Mouse (Mus musculus) G1E (cell line): ENCODE measurements at regions not wholly inside any gene's neighbourhood (a gene's known extent, or its start where the extent isn't known, plus 50 kb on each side); places are given as distances from the start of the nearest gene placed in this dataset.

Experiments
- CTCF ChIP-seq: IDR thresholded peaks from 2 replicates; pipeline ENCODE4 v1.5.1; 2012; ENCODE audit warnings: low read depth, low read length, inconsistent platforms, mixed read lengths
- GATA2 ChIP-seq: IDR thresholded peaks from 2 replicates; pipeline ENCODE4 v1.6.1; 2012; ENCODE audit warnings: low read depth, low read length, inconsistent platforms, borderline replicate concordance
- POLR2AphosphoS5 ChIP-seq: IDR thresholded peaks from 2 replicates; pipeline ENCODE4 v1.6.1; 2012; ENCODE audit warnings: low read depth, low read length, inconsistent platforms; ENCODE audit not compliant: insufficient replicate concordance

DNA sequence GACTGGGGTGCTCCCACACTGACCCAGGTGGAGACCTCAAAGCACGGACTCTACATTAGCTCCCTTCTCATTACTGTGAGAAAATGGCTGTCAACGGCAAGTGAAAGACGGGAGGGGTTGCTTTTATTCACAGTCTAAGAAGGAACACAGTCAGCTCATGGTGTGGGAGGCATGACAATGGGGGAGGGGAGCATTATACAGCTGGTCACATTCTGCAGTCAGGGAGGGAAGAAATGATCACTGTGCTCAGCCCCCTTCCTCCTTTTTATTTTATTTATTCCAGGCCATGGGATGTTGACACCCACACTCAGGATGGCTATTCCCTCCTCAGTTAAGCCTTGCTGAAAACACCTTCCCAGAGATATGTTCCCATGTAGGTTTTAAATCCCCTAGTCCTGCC lies 93.1 kb upstream of the Spdye4c start:
- TF ChIP-seq CTCF (no peak), GATA2 (no peak), POLR2AphosphoS5 (no peak)
